Mouse (Mus musculus) intestine, embryonic 16.5 days (tissue): ENCODE data around the gene Abhd11. TPM values are rescaled to one million over a fixed set of nuclear protein-coding genes. Genes with fewer than 3 reads are reported as not detected.

Experiments used
- ATAC-seq: fragments of 200-750 bp; cut with Nextera tagmentation; 2 replicates; pipeline ENCODE4 v1.8.0; 2017; ENCODE audit warnings: moderate TSS enrichment, moderate library complexity
- H3K27ac ChIP-seq: fragments of 300-500 bp; sonication (generic); 2 replicates; pipeline ENCODE4 v1.5.1; 2014; ENCODE audit warnings: mild to moderate bottlenecking, low read length
- H3K27me3 ChIP-seq: fragments of 300-500 bp; sonication (generic); replicated peaks from 2 replicates; pipeline ENCODE4 v1.6.1; 2014; ENCODE audit warnings: low read length, control low read depth, mixed read lengths; ENCODE audit not compliant: control insufficient read depth, insufficient read depth
- H3K36me3 ChIP-seq: fragments of 300-500 bp; sonication (generic); 2 replicates; pipeline ENCODE4 v1.6.1; 2014; ENCODE audit warnings: low read length, control low read depth; ENCODE audit not compliant: control insufficient read depth, insufficient read depth
- H3K4me1 ChIP-seq: fragments of 300-500 bp; sonication (generic); 2 replicates; pipeline ENCODE4 v1.6.1; 2014; ENCODE audit warnings: low read length, control low read depth, mixed read lengths; ENCODE audit not compliant: control insufficient read depth, insufficient read depth
- H3K4me2 ChIP-seq: fragments of 300-500 bp; sonication (generic); 2 replicates; pipeline ENCODE4 v1.6.1; 2014; ENCODE audit warnings: low read depth, low read length, control low read depth
- H3K4me3 ChIP-seq: fragments of 300-500 bp; sonication (generic); 2 replicates; pipeline ENCODE4 v1.5.1; 2014; ENCODE audit warnings: mild to moderate bottlenecking, low read length
- H3K9ac ChIP-seq: fragments of 300-500 bp; sonication (generic); 2 replicates; pipeline ENCODE4 v1.6.1; 2014; ENCODE audit warnings: low read depth, low read length
- H3K9me3 ChIP-seq: fragments of 300-500 bp; sonication (generic); 2 replicates; pipeline ENCODE4 v1.6.1; 2016; ENCODE audit warnings: low read length, control low read depth; ENCODE audit not compliant: control insufficient read depth
- WGBS: fragments of 180-500 bp; shearing (Covaris S2); extraction: QIAGEN DNeasy Blood & Tissue Kit; methylation state at CpG from one replicate; pipeline ENCODE4 v1.1.7; 2014; 5-methylcytosine and 5-hydroxymethylcytosine counted together
- polyA plus RNA-seq: library from polyadenylated mRNA; unstranded; fragments of >200 nt; fragmentation: Nextera tagmentation; extraction: Ambion mirVana; gene quantifications from 2 replicates; pipeline ENCODE4 v1.2.1, GENCODE M21; 2015

The Abhd11 gene
- polyA plus RNA-seq, 1 experiment from 2014 or later = 106 TPM

DNA sequence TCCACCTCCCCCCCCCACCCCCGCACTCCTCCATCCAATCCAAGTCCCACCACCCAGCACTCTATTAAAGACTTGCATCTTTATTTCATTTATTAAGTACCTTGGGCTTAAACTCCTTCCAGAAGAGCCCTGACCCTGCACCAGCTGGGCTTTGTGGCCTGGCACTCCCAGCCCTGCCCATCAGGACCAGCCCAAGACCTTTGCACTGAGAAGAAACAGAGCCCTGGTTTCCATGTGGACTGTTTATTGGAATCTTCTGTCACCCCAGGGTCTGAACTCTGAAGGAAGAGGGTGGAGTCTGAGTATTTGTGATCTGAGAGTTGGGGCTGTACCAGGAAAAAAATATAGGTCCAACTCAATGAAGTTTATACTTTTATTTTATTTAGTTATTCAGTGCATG is 25.8 kb upstream of the Abhd11 start:
- peaks cover 14% of the 10 kb centered on the region for H3K27me3 ChIP-seq

DNA sequence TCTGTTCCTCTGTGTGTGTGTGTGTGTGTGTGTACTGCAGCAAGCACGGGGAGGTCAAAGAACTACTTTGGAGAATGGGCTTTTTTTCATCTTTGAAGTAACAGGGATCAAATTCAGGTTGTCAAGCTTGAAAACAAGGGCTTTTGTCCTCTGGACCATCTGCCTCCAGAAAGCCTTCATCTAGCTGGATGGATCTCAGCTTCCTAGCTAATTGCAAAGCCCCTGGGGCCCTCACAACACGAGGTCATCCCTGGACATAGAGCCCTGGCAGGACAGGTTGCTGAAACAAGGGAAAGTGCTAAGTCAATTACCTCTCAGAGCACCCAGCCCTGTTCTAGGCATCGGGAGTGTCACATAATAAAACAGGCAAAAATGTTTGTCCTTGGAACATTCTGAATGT is 25.2 kb upstream of the Abhd11 start:
- no peak for ATAC-seq
- Histone ChIP-seq H3K9ac (no peak overlapping the region), H3K4me2 (no peak overlapping the region), H3K9me3 (no peaks in the 10 kb centered on the region), H3K4me3 (no peak overlapping the region), H3K4me1 (peaks cover 26% of the 10 kb centered on the region), H3K27me3 (peaks cover 14% of the 10 kb centered on the region), H3K27ac (peak overlapping the region; percentile 62; the same call in 1 of the 2 replicates), H3K36me3 (no peaks in the 10 kb centered on the region)
- 25% methylated on average over 3 of the region's 3 CpGs for WGBS

More for the DNA sequence above, 25.8 kb upstream of the Abhd11 start:
- peaks cover 26% of the 10 kb centered on the region for H3K4me1 ChIP-seq
- WGBS = 92% methylated on average over 1 of the region's 1 CpGs
- no peak overlapping the region for H3K4me3 ChIP-seq
- no peaks in the 10 kb centered on the region for H3K36me3 ChIP-seq
- H3K9me3 ChIP-seq = no peaks in the 10 kb centered on the region
- H3K9ac ChIP-seq = no peak overlapping the region
- ATAC-seq = no peak
- peak overlapping the region; percentile 62; the same call in 1 of the 2 replicates for H3K27ac ChIP-seq
- no peak overlapping the region for H3K4me2 ChIP-seq

DNA sequence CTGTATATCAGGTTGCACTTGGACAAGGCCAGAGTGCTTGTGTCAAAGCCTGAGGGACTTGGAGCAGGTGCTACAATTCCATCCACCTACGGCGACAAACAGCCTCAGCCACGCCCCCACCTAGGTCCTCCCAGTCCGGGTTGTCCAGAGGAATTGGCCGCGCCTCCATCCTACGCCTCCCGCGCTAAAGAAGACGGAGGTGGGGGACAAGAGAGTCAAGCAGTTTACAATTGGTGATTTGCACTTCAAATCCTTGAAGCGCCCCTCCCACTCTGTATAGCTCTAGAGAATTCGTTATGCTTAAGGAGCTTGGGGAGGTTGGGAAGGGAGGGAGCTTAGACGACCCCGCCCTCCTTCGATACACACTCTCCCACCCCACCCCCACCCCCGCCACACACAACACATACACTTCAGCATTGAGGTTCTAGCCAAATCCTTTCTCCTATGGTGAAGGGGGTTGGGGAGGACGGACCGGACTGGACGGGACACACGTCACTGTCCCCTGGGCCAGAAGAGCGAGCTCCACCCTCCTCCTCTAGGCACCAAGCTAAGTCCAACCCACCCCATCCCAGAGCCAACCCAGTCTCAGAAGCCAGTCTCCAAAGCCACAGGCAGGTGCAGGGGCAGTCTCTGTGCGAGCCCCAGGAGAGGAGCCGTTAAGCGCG is 23.2 kb upstream of the Abhd11 start, which contains the start of gene Cldn3:
Gene Cldn3, plus strand, starts transcription at position 582 of the 665 bp plus-strand sequence.
- peaks cover 33% of the 10 kb centered on the region for H3K4me1 ChIP-seq
- peak; percentile 89 for ATAC-seq
- 1% methylated on average over 25 of the region's 25 CpGs for WGBS

DNA sequence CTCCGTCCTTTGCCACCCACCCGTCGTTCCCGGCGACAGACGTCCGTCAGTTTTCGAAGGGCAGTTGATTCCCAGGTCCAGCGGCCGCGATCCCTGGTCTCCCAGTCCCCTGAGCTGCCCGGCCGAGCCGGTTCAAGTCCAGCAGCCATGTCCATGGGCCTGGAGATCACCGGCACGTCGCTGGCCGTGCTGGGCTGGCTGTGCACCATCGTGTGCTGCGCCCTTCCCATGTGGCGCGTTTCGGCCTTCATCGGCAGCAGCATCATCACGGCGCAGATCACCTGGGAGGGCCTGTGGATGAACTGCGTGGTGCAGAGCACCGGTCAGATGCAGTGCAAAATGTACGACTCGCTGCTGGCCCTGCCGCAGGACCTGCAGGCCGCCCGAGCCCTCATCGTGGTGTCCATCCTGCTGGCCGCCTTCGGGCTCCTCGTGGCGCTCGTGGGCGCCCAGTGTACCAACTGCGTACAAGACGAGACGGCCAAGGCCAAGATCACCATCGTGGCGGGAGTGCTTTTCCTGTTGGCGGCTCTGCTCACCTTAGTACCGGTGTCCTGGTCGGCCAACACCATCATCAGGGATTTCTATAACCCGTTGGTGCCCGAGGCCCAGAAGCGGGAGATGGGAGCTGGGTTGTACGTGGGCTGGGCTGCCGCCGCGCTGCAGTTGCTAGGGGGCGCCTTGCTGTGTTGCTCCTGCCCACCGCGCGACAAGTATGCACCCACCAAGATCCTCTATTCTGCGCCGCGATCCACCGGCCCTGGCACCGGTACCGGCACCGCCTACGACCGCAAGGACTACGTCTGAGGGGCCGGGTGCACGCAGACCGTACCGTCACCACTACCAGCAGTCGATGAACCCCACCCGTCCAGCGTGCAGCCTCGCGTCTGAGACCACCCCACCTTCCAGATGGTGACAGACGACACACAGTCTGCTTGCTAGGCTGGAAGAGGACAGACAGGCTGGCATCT is 22.4 kb upstream of the Abhd11 start:
- peak; percentile 16 for ATAC-seq
- WGBS = 3% methylated on average over 79 of the region's 79 CpGs
- peak overlapping the region; percentile 55 for H3K4me3 ChIP-seq
- peak overlapping the region; percentile 76 for H3K9ac ChIP-seq
- H3K27me3 ChIP-seq = peaks cover 14% of the 10 kb centered on the region
- no peaks in the 10 kb centered on the region for H3K9me3 ChIP-seq
- peak overlapping the region; percentile 57 for H3K4me2 ChIP-seq
- peaks cover 32% of the 10 kb centered on the region for H3K4me1 ChIP-seq
- peak overlapping the region; percentile 95 for H3K27ac ChIP-seq
- H3K36me3 ChIP-seq = no peaks in the 10 kb centered on the region

More for the DNA sequence above, 23.2 kb upstream of the Abhd11 start, which contains the start of gene Cldn3:
- no peaks in the 10 kb centered on the region for H3K9me3 ChIP-seq
- peak within 1 kb of the TSS; percentile 57 for H3K4me2 ChIP-seq
- H3K4me3 ChIP-seq = peak within 1 kb of the TSS; percentile 55
- no peaks in the 10 kb centered on the region for H3K36me3 ChIP-seq
- peak within 1 kb of the TSS; percentile 95 for H3K27ac ChIP-seq
- peaks cover 14% of the 10 kb centered on the region for H3K27me3 ChIP-seq
- H3K9ac ChIP-seq = peak within 1 kb of the TSS; percentile 76

DNA sequence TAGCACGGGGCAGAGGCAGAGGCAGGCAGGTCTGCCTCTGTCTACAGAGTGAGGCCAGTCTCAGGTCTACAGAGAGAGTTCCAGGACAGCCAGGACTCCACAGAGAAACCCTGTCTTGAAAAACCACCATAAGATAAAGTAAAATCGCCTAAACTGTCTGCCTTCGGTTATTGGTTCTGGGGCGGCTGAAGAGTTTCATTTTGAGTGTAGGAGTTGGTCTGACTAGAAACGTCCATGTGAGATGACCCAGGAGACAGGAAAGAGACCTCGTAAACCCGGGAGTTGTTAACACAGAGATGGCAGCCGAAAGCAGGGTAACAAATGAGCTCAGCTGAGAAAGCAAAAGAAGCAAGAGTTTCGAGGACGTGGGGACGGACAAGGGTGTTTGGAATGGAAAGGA is 19.8 kb upstream of the Abhd11 start:
- 45% methylated on average over 11 of the region's 11 CpGs for WGBS
- H3K9me3 ChIP-seq = no peaks in the 10 kb centered on the region
- peaks cover 14% of the 10 kb centered on the region for H3K27me3 ChIP-seq
- peak overlapping the region; percentile 59 for H3K9ac ChIP-seq
- peaks cover 25% of the 10 kb centered on the region for H3K4me1 ChIP-seq
- peak overlapping the region; percentile 34 for H3K4me3 ChIP-seq
- H3K36me3 ChIP-seq = no peaks in the 10 kb centered on the region
- peak overlapping the region; percentile 48 for H3K27ac ChIP-seq
- peak overlapping the region; percentile 43 for H3K4me2 ChIP-seq
- ATAC-seq = no peak

DNA sequence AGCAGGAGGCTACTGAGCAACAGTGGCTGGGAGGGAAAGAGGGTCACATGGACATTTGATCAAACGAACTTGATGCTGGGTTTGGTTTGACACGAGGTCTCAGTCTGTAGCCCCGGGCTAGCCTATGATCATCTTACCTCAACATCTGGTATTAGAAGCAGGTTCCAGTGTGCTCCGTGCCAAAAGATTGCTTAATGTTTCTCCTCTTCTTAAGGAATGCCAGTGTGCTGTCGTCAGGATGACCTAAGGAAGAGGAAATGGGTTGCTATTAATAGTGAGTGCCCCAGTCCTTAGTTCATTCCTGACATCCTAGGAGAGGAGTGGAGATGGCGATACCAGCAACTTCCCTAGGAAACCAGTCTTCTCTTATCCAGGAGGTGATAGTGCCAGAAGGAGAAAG is 19.2 kb upstream of the Abhd11 start:
- Histone ChIP-seq H3K36me3 (no peaks in the 10 kb centered on the region), H3K4me1 (peaks cover 23% of the 10 kb centered on the region), H3K9ac (no peak overlapping the region), H3K4me2 (no peak overlapping the region), H3K27ac (no peak overlapping the region), H3K9me3 (no peaks in the 10 kb centered on the region), H3K27me3 (peaks cover 14% of the 10 kb centered on the region), H3K4me3 (no peak overlapping the region)
- 56% methylated on average over 6 of the region's 6 CpGs for WGBS
- no peak for ATAC-seq

DNA sequence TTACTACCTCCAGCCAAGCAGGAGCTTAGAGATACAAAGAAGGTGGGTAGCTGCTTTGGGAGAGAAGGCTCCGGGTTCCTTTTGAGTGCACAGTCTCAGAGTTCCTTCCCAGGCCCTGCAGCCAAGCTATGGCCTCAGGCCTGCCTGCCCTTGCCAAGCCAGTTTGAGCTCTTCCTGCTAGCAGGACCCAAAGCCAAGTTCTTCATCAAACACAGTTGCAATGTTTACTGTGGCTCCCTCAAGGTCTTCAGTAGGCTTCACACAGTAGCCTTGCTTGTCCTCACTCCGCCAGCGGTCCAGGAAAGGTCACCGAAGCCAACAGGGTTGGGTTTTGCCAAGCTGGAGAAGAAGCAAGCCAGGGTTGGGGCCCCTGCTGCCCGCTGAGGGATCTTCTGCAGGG is 16.4 kb upstream of the Abhd11 start:
- H3K27ac ChIP-seq = no peak overlapping the region
- no peaks in the 10 kb centered on the region; the same call in 1 of the 2 replicates for H3K27me3 ChIP-seq
- 75% methylated on average over 5 of the region's 5 CpGs for WGBS
- H3K4me2 ChIP-seq = no peak overlapping the region
- no peaks in the 10 kb centered on the region for H3K9me3 ChIP-seq
- H3K9ac ChIP-seq = no peak overlapping the region
- H3K4me3 ChIP-seq = no peak overlapping the region
- H3K36me3 ChIP-seq = no peaks in the 10 kb centered on the region
- H3K4me1 ChIP-seq = peaks cover 10% of the 10 kb centered on the region
- ATAC-seq = no peak

DNA sequence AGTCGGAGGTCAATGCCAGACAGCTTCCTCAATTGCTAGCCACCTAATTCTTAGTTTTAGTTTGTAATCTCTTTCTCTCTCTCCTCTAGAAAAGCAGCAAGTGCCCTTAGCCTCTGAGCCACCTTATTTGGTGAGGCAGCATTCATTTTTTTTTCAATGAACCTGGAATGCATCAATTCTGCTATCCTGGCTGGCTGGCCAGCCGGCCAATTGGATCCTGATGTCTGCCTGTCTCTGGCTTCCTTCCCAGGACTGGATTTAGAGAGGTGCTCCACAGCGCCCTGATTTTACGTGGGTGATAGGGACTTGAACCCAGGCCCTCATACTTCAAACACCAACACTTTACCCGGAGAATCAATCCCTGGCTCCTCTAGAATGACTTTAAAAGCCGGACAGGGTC is 10.6 kb upstream of the Abhd11 start:
- no peak overlapping the region for H3K4me2 ChIP-seq
- H3K36me3 ChIP-seq = no peaks in the 10 kb centered on the region
- no peak overlapping the region for H3K9ac ChIP-seq
- H3K4me3 ChIP-seq = no peak overlapping the region
- peaks cover 14% of the 10 kb centered on the region for H3K4me1 ChIP-seq
- H3K27ac ChIP-seq = no peak overlapping the region
- ATAC-seq = no peak
- H3K27me3 ChIP-seq = no peaks in the 10 kb centered on the region
- 64% methylated on average over 6 of the region's 6 CpGs for WGBS
- H3K9me3 ChIP-seq = no peaks in the 10 kb centered on the region

DNA sequence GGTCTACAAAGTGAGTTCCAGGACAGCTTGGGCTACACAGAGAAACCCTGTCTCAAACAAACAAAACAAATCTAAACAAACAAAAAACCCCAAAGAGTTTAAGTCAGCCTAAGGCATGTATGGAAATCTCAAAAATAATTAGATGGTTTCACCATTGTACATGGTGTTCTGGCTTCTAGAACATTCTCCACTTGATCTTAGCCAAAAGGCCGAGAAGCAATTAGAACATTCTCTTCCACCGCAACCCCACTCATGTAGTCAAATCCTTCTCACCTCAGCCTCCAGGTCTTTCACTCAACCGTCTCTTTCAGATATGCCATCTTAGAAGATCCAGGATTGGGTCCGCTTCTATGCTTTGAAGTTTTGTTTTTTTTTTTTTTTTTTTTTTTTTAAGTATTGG is 9.2 kb upstream of the Abhd11 start:
- H3K4me3 ChIP-seq = no peak overlapping the region
- no peak overlapping the region for H3K27ac ChIP-seq
- H3K4me2 ChIP-seq = no peak overlapping the region
- ATAC-seq = no peak
- WGBS = 92% methylated on average over 4 of the region's 4 CpGs
- no peaks in the 10 kb centered on the region for H3K36me3 ChIP-seq
- H3K27me3 ChIP-seq = no peaks in the 10 kb centered on the region
- no peak overlapping the region for H3K9ac ChIP-seq
- peaks cover 14% of the 10 kb centered on the region for H3K4me1 ChIP-seq
- H3K9me3 ChIP-seq = no peaks in the 10 kb centered on the region
